In the genomic region with DNA sequence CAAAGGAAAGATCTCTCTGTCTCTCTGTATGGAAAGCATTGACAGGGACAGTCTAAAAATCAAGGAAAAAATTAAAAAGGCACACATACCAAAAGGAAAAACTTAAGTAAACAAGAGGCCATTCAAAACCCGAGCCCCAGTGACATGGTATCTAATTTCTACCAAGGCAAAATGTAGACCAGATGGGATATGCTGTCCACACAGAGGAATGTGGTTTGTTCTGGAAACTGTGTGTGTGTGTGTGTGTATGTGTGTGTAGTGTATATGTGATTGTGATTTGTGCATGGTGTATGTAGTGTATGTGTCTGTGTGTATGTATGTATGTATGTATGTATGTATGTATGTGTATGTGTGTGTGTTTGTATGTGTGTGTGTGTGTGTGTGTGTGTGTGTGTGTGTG, we compare ENCODE assay signal across 24 mouse cellular contexts.
DNase-seq lines count a peak whose midpoint lies in the region; ATAC-seq lines count a peak whose summit lies in the region.
"Had no signal": no experiment of that assay in that cellular context is flagged by ENCODE, and none has a peak within 500 bp of the region (broad histone marks: within the 10 kb centered on the region; RNA-seq: fewer than 3 reads in every experiment).

No protein-coding gene starts in this region.

- H3K9ac ChIP-seq in embryonic facial prominence, embryonic 12.5 days: no peak overlapping the region
- no peak overlapping the region for H3K9ac ChIP-seq in embryonic facial prominence, embryonic 14.5 days (ENCODE audit: low read depth, low read length)
- H3K9ac ChIP-seq: forebrain, embryonic 12.5 days had no signal

- H3K27ac ChIP-seq in embryonic facial prominence, embryonic 10.5 days (replicated peaks): peak overlapping the region; percentile 67; the same call in 1 of the 2 replicates
- peak overlapping the region; percentile 54; the same call in 1 of the 2 replicates for H3K27ac ChIP-seq in embryonic facial prominence, embryonic 12.5 days
- H3K27ac ChIP-seq in embryonic facial prominence, embryonic 14.5 days (replicated peaks; ENCODE audit: low read depth, low read length): no peak overlapping the region
- H3K27ac ChIP-seq in forebrain, embryonic 10.5 days: no peak overlapping the region
- H3K27ac ChIP-seq: forebrain, embryonic 12.5 days had no signal

- peaks cover 13% of the 10 kb centered on the region for H3K27me3 ChIP-seq in embryonic facial prominence, embryonic 10.5 days (replicated peaks; ENCODE audit: low read depth, poor library complexity, severe bottlenecking)
- H3K27me3 ChIP-seq in embryonic facial prominence, embryonic 12.5 days: no peaks in the 10 kb centered on the region
- H3K27me3 ChIP-seq in embryonic facial prominence, embryonic 14.5 days (replicated peaks; ENCODE audit: control insufficient read depth, insufficient read depth, low read length): no peaks in the 10 kb centered on the region
- peaks cover 28% of the 10 kb centered on the region for H3K27me3 ChIP-seq in forebrain, embryonic 10.5 days (ENCODE audit: poor library complexity, severe bottlenecking)
- H3K27me3 ChIP-seq: CH12.LX, Patski had no signal

- H3K36me3 ChIP-seq in embryonic facial prominence, embryonic 10.5 days (replicated peaks): no peaks in the 10 kb centered on the region
- H3K36me3 ChIP-seq in embryonic facial prominence, embryonic 12.5 days: no peaks in the 10 kb centered on the region
- H3K36me3 ChIP-seq in embryonic facial prominence, embryonic 14.5 days (ENCODE audit: control insufficient read depth, insufficient read depth, low read length): no peaks in the 10 kb centered on the region
- H3K36me3 ChIP-seq in forebrain, embryonic 10.5 days (replicated peaks): no peaks in the 10 kb centered on the region
- H3K36me3 ChIP-seq: forebrain, embryonic 12.5 days; G1E had no signal

- H3K4me3 ChIP-seq in embryonic facial prominence, embryonic 10.5 days: no peak overlapping the region
- H3K4me3 ChIP-seq in embryonic facial prominence, embryonic 12.5 days: no peak overlapping the region
- no peak overlapping the region for H3K4me3 ChIP-seq in embryonic facial prominence, embryonic 14.5 days (ENCODE audit: low read depth, low read length)
- no peak overlapping the region for H3K4me3 ChIP-seq in forebrain, embryonic 10.5 days
- H3K4me3 ChIP-seq: forebrain, embryonic 12.5 days had no signal

- ATAC-seq in embryonic facial prominence, embryonic 12.5 days (ENCODE audit: insufficient number of reproducible peaks, insufficient read depth, low FRiP score, low TSS enrichment): 0 out of 2 replicates have a peak, but pooled peaks have one; percentile 60
- no peak for ATAC-seq in embryonic facial prominence, embryonic 14.5 days (ENCODE audit: low read depth)
- ATAC-seq: activated CD4-positive, CD25-positive, alpha-beta regulatory T cell, adult 4 months; CD4-positive, CD25-positive, alpha-beta regulatory T cell, adult 4 months; forebrain, embryonic 14.5 days; forebrain, embryonic 16.5 days; Patski had no signal

- H3K9me3 ChIP-seq in embryonic facial prominence, embryonic 10.5 days: no peaks in the 10 kb centered on the region
- H3K9me3 ChIP-seq in embryonic facial prominence, embryonic 12.5 days: no peaks in the 10 kb centered on the region
- no peaks in the 10 kb centered on the region for H3K9me3 ChIP-seq in embryonic facial prominence, embryonic 14.5 days (ENCODE audit: control insufficient read depth, low read length)
- H3K9me3 ChIP-seq in forebrain, embryonic 10.5 days: no peaks in the 10 kb centered on the region
- H3K9me3 ChIP-seq: forebrain, embryonic 12.5 days had no signal

- DNase-seq in embryonic facial prominence, embryonic 10.5 days (ENCODE audit: low spot score): no peak
- DNase-seq in embryonic facial prominence, embryonic 14.5 days (ENCODE audit: low spot score): peak; percentile 36
- no peak for DNase-seq in layer of hippocampus, adult 9-11 months
- no peak for DNase-seq in forebrain, embryonic 10.5 days (ENCODE audit: extremely low spot score, low spot score)
- DNase-seq: adrenal gland, adult 8-10 months; adrenal gland, postnatal 14 days; adrenal gland, postnatal 36 days; B cell, adult 2 months; cerebellum, adult 11 months; cerebellum, adult 18-20 months; cerebellum, adult 8-10 months; cerebellum, adult 9-11 months; cerebellum, postnatal 14 days; cerebellum, postnatal 36 days; embryo, embryonic 11 days had no signal

- WGBS in embryonic facial prominence, embryonic 10.5 days: 27% methylated on average over 1 of the region's 1 CpGs
- 9% methylated on average over 1 of the region's 1 CpGs for WGBS in embryonic facial prominence, embryonic 12.5 days
- WGBS in embryonic facial prominence, embryonic 14.5 days: 7% methylated on average over 1 of the region's 1 CpGs
- WGBS in forebrain, embryonic 10.5 days: 55% methylated on average over 1 of the region's 1 CpGs

- H3K4me2 ChIP-seq in embryonic facial prominence, embryonic 12.5 days (replicated peaks): no peak overlapping the region
- H3K4me2 ChIP-seq in embryonic facial prominence, embryonic 14.5 days (ENCODE audit: low read depth, low read length): no peak overlapping the region
- H3K4me2 ChIP-seq: forebrain, embryonic 12.5 days had no signal

- peaks cover 39% of the 10 kb centered on the region for H3K4me1 ChIP-seq in embryonic facial prominence, embryonic 10.5 days
- H3K4me1 ChIP-seq in embryonic facial prominence, embryonic 12.5 days: peaks cover 10% of the 10 kb centered on the region
- no peaks in the 10 kb centered on the region for H3K4me1 ChIP-seq in embryonic facial prominence, embryonic 14.5 days (ENCODE audit: control insufficient read depth, insufficient read depth, low read length)
- H3K4me1 ChIP-seq in forebrain, embryonic 10.5 days: peaks cover 17% of the 10 kb centered on the region

Comparison
In these comparisons a context has a peak if more than half of its experiments do, and no peak if none do; other contexts are left out.
1. H3K27ac ChIP-seq: peak in embryonic facial prominence, embryonic 10.5 days (single experiment) and embryonic facial prominence, embryonic 12.5 days (single experiment); none in embryonic facial prominence, embryonic 14.5 days (single experiment) and forebrain, embryonic 10.5 days (single experiment).